Mouse (Mus musculus) heart, embryonic 14.5 days (tissue): Measurements from ENCODE around the gene Ctsll3. TPM values are rescaled to one million over a fixed set of nuclear protein-coding genes. Genes with fewer than 3 reads are reported as not detected.

ENCODE experiments used
- polyA plus RNA-seq: library from polyadenylated mRNA; unstranded; fragments of >200 nt; fragmentation: Nextera tagmentation; extraction: Ambion mirVana; gene quantifications from 2 replicates; pipeline ENCODE4 v1.2.1, GENCODE M21; 2014

Ctsll3 gene
- polyA plus RNA-seq, 1 experiment from 2014 or later: not detected

Other genes with a start within 250 kb of the Ctsll3 start
- 5.5 and 8.2 TPM in 2 replicates for gene Dapk1, start 200.9 kb downstream of the Ctsll3 start, polyA plus RNA-seq
- not detected in 2 replicates for gene BC051665, start 16.5 kb downstream of the Ctsll3 start, polyA plus RNA-seq
- 0.30 TPM in 1 of 2 replicates, not detected in the other for gene 4930486L24Rik, start 61.6 kb upstream of the Ctsll3 start, polyA plus RNA-seq
- 0.50 TPM in 1 of 2 replicates, not detected in the other for gene Gm49392, start 94.0 kb upstream of the Ctsll3 start, polyA plus RNA-seq
- 7.1 and 8.5 TPM in 2 replicates for gene Ctla2b, start 94.6 kb upstream of the Ctsll3 start, polyA plus RNA-seq
- gene Tpbpb, start 102.0 kb upstream of the Ctsll3 start, polyA plus RNA-seq: not detected in 2 replicates
- gene Gm49393, start 132.7 kb upstream of the Ctsll3 start, polyA plus RNA-seq: not detected in 2 replicates
- gene Gm49391, start 133.7 kb upstream of the Ctsll3 start, polyA plus RNA-seq: 4.1 and 6.9 TPM in 2 replicates
- 92.7 and 107 TPM in 2 replicates for gene Ctla2a, start 133.8 kb upstream of the Ctsll3 start, polyA plus RNA-seq
- gene Tpbpa, start 139.1 kb upstream of the Ctsll3 start, polyA plus RNA-seq: not detected in 2 replicates
- 0.20 TPM in 1 of 2 replicates, not detected in the other for gene Ctsj, start 203.1 kb upstream of the Ctsll3 start, polyA plus RNA-seq
- gene Ctsq, start 237.8 kb upstream of the Ctsll3 start, polyA plus RNA-seq: not detected in 2 replicates